In the genomic region with DNA sequence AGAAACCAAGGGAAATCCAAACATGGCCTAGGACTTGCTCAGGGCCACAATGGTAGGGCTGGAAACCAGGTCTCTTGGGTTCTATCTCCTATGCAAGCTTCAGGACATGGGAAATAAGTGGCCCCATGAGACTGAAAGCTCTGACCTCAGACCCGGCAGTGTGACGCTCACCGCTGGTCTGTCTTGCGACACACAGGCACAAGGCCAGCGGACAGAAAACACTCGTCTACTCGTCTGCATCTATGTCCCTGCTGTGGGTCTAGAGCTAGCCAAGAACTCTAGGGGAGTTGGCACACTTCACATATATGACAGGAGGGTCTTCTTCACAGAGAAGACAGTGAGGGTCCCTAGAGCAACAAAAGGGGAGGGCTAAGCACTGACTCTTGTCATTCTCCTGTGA, we compare ENCODE assay signal across 8 mouse cellular contexts. TPM values are rescaled to one million over a fixed set of nuclear protein-coding genes. Genes with fewer than 3 reads are reported as not detected.
A peak's percentile ranks its signal among the peaks of the same experiment; 100 is the strongest.
DNase-seq lines count a peak whose midpoint lies in the region; ATAC-seq and TF ChIP-seq lines count a peak whose summit lies in the region.

No protein-coding gene starts in this region.

- 38% methylated on average over 7 of the region's 7 CpGs for WGBS in kidney, adult 2 months
- 43% methylated on average over 7 of the region's 7 CpGs for WGBS in forebrain, embryonic 16.5 days
- 35% methylated on average over 7 of the region's 7 CpGs for WGBS in kidney, embryonic 15.5 days
- WGBS in midbrain, embryonic 10.5 days = 35% methylated on average over 7 of the region's 7 CpGs

- no peaks in the 10 kb centered on the region for H3K27me3 ChIP-seq in kidney, adult 2 months (replicated peaks; ENCODE audit: control insufficient read depth, insufficient read depth, low read length)
- no peaks in the 10 kb centered on the region for H3K27me3 ChIP-seq in forebrain, embryonic 16.5 days (replicated peaks; ENCODE audit: control insufficient read depth, insufficient read depth, low read length)
- H3K27me3 ChIP-seq in kidney, embryonic 15.5 days = no peaks in the 10 kb centered on the region
- no peaks in the 10 kb centered on the region for H3K27me3 ChIP-seq in midbrain, embryonic 10.5 days (ENCODE audit: low read depth, poor library complexity, severe bottlenecking)

- H3K36me3 ChIP-seq in kidney, adult 2 months (ENCODE audit: control insufficient read depth, insufficient read depth, low read length) = no peaks in the 10 kb centered on the region
- H3K36me3 ChIP-seq in forebrain, embryonic 16.5 days (ENCODE audit: control insufficient read depth, insufficient read depth) = no peaks in the 10 kb centered on the region
- no peaks in the 10 kb centered on the region for H3K36me3 ChIP-seq in kidney, embryonic 15.5 days
- H3K36me3 ChIP-seq in midbrain, embryonic 10.5 days = no peaks in the 10 kb centered on the region

- no peak overlapping the region for H3K27ac ChIP-seq in kidney, adult 2 months (ENCODE audit: insufficient read depth, low read depth, low read length)
- H3K27ac ChIP-seq in forebrain, embryonic 16.5 days (ENCODE audit: low read length) = peak overlapping the region; percentile 49
- 0 out of 2 replicates have a peak overlapping the region, but pooled peaks have one; percentile 24 for H3K27ac ChIP-seq in kidney, embryonic 15.5 days
- H3K27ac ChIP-seq in midbrain, embryonic 10.5 days (replicated peaks) = peak overlapping the region; percentile 70

- TF ChIP-seq POLR2A in kidney, adult 2 months (IDR thresholded peaks at IDR 0.05; ENCODE audit: low read depth, low read length) = no peak

- DNase-seq in kidney, adult 2 months = peak; percentile 78
- no peak for DNase-seq in kidney, adult 11 months
- DNase-seq in midbrain, embryonic 10.5 days (ENCODE audit: low spot score) = no peak
- no peak for DNase-seq in thymus, postnatal 4 days
- DNase-seq in cerebellum, adult 18-20 months = no peak
- DNase-seq in right cerebral cortex, postnatal 4 days = no peak

- H3K4me3 ChIP-seq in kidney, adult 2 months (ENCODE audit: insufficient read depth, low read depth, low read length) = no peak overlapping the region
- no peak overlapping the region for H3K4me3 ChIP-seq in forebrain, embryonic 16.5 days (replicated peaks; ENCODE audit: low read length)
- no peak overlapping the region for H3K4me3 ChIP-seq in kidney, embryonic 15.5 days (replicated peaks)
- H3K4me3 ChIP-seq in midbrain, embryonic 10.5 days = peak overlapping the region; percentile 5; the same call in 1 of the 2 replicates

- H3K9ac ChIP-seq in forebrain, embryonic 16.5 days (replicated peaks; ENCODE audit: low read depth, low read length) = no peak overlapping the region
- no peak overlapping the region for H3K9ac ChIP-seq in kidney, embryonic 15.5 days

- no peak; the same call in 1 of the 2 replicates for ATAC-seq in forebrain, embryonic 16.5 days
- ATAC-seq in kidney, embryonic 15.5 days (replicated peaks; ENCODE audit: low FRiP score) = no peak

- no peak for TF ChIP-seq CTCF in kidney, adult 2 months (conservative IDR thresholded peaks at IDR 0.05; ENCODE audit: insufficient read depth, insufficient read length, low read depth, low read length)

- H3K9me3 ChIP-seq in forebrain, embryonic 16.5 days (ENCODE audit: control insufficient read depth, low read length) = no peaks in the 10 kb centered on the region
- no peaks in the 10 kb centered on the region for H3K9me3 ChIP-seq in kidney, embryonic 15.5 days (replicated peaks)
- H3K9me3 ChIP-seq in midbrain, embryonic 10.5 days (replicated peaks) = no peaks in the 10 kb centered on the region

- H3K4me2 ChIP-seq in forebrain, embryonic 16.5 days (ENCODE audit: low read length) = no peak overlapping the region
- no peak overlapping the region for H3K4me2 ChIP-seq in kidney, embryonic 15.5 days

- H3K4me1 ChIP-seq in kidney, adult 2 months (ENCODE audit: control insufficient read depth, insufficient read depth, low read length) = peaks cover 80% of the 10 kb centered on the region
- peaks cover 42% of the 10 kb centered on the region for H3K4me1 ChIP-seq in forebrain, embryonic 16.5 days (replicated peaks; ENCODE audit: control insufficient read depth, insufficient read depth, low read length)
- peaks cover 93% of the 10 kb centered on the region for H3K4me1 ChIP-seq in kidney, embryonic 15.5 days
- H3K4me1 ChIP-seq in midbrain, embryonic 10.5 days = peaks cover 98% of the 10 kb centered on the region

RNA-seq across cellular contexts. Expression of a gene that starts 10.7 kb away (rescaled TPM):
- 95.3 and 99.5 TPM in 2 replicates for polyA plus RNA-seq in kidney, adult 2 months (2012; rRNA removed)
- polyA plus RNA-seq in forebrain, embryonic 16.5 days (2015; fragmentation: Nextera tagmentation; extraction: Ambion mirVana) = 19.9 and 23.0 TPM in 2 replicates
- polyA plus RNA-seq in kidney, embryonic 15.5 days (2015; fragmentation: Nextera tagmentation; extraction: Ambion mirVana) = 44.7 and 49.3 TPM in 2 replicates
- 50.9 and 55.7 TPM in 2 replicates for polyA plus RNA-seq in midbrain, embryonic 10.5 days (2016; fragmentation: Nextera tagmentation; extraction: Ambion mirVana)

RNA-seq across cellular contexts. Expression of a gene that starts 51.2 kb away (rescaled TPM):
- 0.94 and 1.4 TPM in 2 replicates for polyA plus RNA-seq in kidney, adult 2 months (2012; rRNA removed)
- 19.5 and 20.7 TPM in 2 replicates for polyA plus RNA-seq in forebrain, embryonic 16.5 days (2015; fragmentation: Nextera tagmentation; extraction: Ambion mirVana)
- polyA plus RNA-seq in kidney, embryonic 15.5 days (2015; fragmentation: Nextera tagmentation; extraction: Ambion mirVana) = 5.2 and 6.8 TPM in 2 replicates
- 15.4 and 18.1 TPM in 2 replicates for polyA plus RNA-seq in midbrain, embryonic 10.5 days (2016; fragmentation: Nextera tagmentation; extraction: Ambion mirVana)
